Mouse (Mus musculus): ENCODE results near the gene Chic2. TPM values are rescaled to one million over a fixed set of nuclear protein-coding genes. Genes with fewer than 3 reads are reported as not detected.

The Chic2 gene
- polyA plus RNA-seq (2012), result 27.2 and 30.6 TPM in 2 replicates

DNA sequence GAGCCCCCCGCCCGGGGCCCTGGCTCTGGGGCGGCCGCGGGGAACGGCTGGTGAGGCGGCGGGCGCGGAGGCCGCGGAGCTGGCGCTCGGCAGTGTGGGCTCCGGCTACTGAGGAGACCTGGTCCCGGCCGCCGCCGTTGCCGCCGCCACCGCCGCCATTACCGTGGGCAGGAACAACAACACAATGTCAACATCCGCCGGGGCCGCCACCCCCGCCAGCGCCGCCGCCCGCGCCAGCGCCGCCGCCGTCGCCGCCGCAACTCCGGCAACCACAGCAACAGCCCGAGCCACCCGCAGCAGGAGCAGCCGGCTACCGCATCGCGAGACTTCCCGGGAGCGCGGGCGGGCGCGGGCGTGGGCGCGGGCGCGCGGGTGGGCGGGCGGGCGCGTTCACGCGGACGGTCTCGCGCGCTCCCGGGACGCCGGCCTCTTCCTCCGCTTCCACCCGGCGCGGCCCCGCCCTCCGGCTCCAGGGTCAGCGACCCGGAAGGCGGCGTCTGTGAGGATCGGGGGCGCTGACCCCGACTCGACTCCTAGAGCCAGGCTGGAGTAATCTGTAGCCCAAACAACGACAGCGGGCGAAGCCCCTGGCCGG, at the start of gene Chic2:
Chic2 (minus strand) TSS at position 465 of the 595 bp plus-strand sequence.

DNA sequence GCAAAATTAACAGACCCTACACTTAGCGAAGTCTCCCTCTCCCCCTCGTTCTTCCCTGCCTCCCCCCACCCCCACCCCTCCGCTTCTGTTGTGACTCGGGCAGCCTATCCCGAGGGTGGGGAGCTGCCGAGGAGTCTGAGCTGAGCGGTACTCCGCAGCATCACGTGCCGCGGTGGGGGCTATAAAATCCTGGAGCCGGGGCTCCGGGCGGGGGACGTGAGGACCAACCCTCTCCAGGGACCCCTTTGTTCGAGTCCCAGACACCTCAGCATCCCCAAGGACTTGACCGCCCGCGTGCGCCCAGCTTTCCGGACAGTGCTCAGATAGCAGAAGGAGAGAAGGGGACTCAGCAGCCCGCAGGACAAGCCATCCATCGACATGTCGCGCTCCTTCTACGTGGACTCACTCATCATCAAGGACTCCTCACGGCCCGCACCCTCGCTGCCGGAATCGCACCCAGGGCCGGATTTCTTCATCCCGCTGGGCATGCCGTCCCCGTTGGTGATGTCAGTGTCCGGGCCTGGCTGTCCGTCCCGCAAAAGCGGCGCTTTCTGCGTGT, 30.9 kb upstream of the Chic2 start, which contains the start of gene Gsx2:
Gsx2 (plus strand) TSS at position 219 of the 559 bp plus-strand sequence.

Other genes starting within 250 kb of the Chic2 start
- not detected in 2 replicates for gene Gsx2, start 30.8 kb upstream of the Chic2 start, polyA plus RNA-seq (2012)
- 0.01 TPM in 1 of 2 replicates, not detected in the other for gene Pdgfra, start 107.5 kb upstream of the Chic2 start, polyA plus RNA-seq (2012)